Mouse (Mus musculus) layer of hippocampus, adult 2 months (tissue): ENCODE results near the gene Adcy4. TPM values are rescaled to one million over a fixed set of nuclear protein-coding genes. Genes with fewer than 3 reads are reported as not detected.

ENCODE experiments used
- DNase-seq, 2 experiments: peaks; one replicate each; pipeline ENCODE4 v3.0.0; 2022; ENCODE audit warnings: low spot score in 2 of 2
- H3K27ac ChIP-seq: fragments of 200-600 bp; 2 replicates; pipeline ENCODE4 v1.8.1; 2022
- H3K4me3 ChIP-seq: fragments of 200-600 bp; 2 replicates; pipeline ENCODE4 v1.8.1; 2022; ENCODE audit warnings: mild to moderate bottlenecking
- CTCF ChIP-seq: fragments of 200-600 bp; conservative IDR thresholded peaks from 2 replicates; pipeline ENCODE4 v1.8.1; 2022; ENCODE audit warnings: antibody characterized with exemption, mild to moderate bottlenecking, moderate library complexity
- long read RNA-seq, 2 experiments: library from polyadenylated mRNA; stranded (forward); transcript quantifications; one replicate each; pipeline ENCODE4 v2.0.0; 2021; ENCODE audit warnings: borderline mapping rate in 2 of 2
- total RNA-seq, 2 experiments: library from RNA; stranded (reverse); gene quantifications; 2 replicates each; pipeline ENCODE4 v1.2.3; 2021

Adcy4 gene
- 1 to 10 TPM; 4.4 to 5.6 TPM for total RNA-seq
- long read RNA-seq, experiment 1, partial matches to known transcripts, result 0 of 3 reads
- long read RNA-seq, experiment 1, other reads (novel, unspliced or antisense), result 3 of 3 reads
- long read RNA-seq, experiment 2, partial matches to known transcripts, result 0 of 3 reads
- long read RNA-seq, experiment 2, other reads (novel, unspliced or antisense), result 3 of 3 reads

- Histone ChIP-seq H3K4me3 (peak within 1 kb of the TSS; percentile 49), H3K27ac (peak within 1 kb of the TSS; percentile 68)
- DNase-seq, result no peak
- no peak for TF ChIP-seq CTCF
These were observed at the start of gene Adcy4 for GRCm38 (mm10) chr14:55783958-55784235. Gene Adcy4 (minus strand): TSS chr14:55784095.

GRCm38 (mm10) chr14:55833126-55833525, 49.2 kb upstream of the Adcy4 start:
- DNase-seq, result no peak
- no peak overlapping the region for H3K27ac ChIP-seq
- no peak for TF ChIP-seq CTCF
- no peak overlapping the region for H3K4me3 ChIP-seq

GRCm38 (mm10) chr14:55830331-55830730, 46.4 kb upstream of the Adcy4 start:
- no peak for TF ChIP-seq CTCF
- no peak overlapping the region for H3K4me3 ChIP-seq

GRCm38 (mm10) chr14:55829854-55830253, 46.0 kb upstream of the Adcy4 start:
- no peak overlapping the region for H3K4me3 ChIP-seq
- no peak overlapping the region for H3K27ac ChIP-seq
- DNase-seq, result no peak
- no peak for TF ChIP-seq CTCF

More at GRCm38 (mm10) chr14:55830331-55830730, 46.4 kb upstream of the Adcy4 start:
- DNase-seq, result no peak
- no peak overlapping the region for H3K27ac ChIP-seq

DNA sequence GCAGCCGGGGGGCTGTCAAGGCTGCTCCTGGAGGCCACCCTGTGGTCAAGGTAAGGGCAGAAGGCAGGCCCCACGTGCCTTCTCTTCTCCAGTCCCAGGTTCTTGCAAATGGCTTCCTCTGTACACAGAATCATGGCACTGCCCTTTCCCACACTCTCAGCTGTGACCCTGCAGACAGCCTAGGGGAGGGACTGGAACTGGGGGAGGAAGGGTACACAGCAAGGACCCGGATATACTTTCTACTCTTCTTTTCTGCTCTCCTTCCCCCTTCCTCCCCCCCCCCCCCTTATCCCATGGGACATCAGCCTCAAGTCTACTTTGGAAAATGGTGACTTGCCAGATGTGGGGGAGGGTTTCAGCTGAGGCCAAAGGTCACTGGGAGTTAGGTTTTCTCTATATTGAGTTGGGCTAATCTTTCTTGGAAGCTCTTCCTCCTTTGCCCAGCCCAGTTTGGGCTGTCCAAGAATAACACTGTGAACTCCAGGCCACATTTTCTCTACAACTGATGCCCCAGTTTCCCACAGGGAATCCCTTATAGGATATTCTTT, 44.9 kb upstream of the Adcy4 start:
- Histone ChIP-seq H3K4me3 (no peak overlapping the region), H3K27ac (no peak overlapping the region)
- TF ChIP-seq CTCF, result no peak
- no peak for DNase-seq

DNA sequence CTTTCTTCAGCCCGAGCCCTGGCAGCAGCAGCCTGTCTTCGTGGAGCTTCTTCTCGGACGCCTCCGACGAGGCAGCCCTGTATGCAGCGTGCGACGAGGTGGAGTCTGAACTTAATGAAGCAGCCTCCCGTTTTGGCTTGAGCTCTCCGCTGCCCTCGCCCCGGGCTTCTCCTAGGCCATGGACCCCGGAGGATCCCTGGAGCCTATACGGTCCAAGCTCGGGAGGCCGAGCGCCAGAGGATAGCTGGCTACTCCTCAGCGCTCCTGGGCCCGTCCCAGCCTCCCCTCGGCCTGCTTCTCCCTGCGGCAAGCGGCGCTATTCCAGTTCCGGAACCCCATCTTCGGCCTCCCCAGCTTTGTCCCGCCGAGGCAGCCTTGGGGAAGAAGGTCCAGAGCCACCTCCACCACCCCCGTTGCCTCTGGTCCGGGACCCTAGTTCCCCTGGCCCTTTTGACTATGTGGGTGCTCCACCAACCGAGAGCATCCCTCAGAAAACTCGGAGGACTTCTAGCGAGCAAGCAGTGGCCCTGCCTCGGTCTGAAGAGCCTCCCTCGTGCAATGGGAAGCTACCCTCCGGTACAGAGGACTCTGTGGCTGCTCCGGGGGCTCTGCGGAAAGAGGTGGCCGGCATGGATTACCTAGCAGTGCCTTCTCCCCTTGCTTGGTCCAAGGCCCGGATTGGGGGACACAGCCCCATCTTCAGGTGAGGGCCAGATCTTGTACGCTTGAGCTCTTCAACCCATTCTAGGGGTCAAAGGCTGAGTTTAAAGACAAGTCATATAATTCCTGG, 42.9 kb upstream of the Adcy4 start:
- H3K27ac ChIP-seq, result no peak overlapping the region
- DNase-seq, result no peak
- no peak for TF ChIP-seq CTCF
- peak overlapping the region; percentile 22; the same call in 1 of the 2 replicates for H3K4me3 ChIP-seq

DNA sequence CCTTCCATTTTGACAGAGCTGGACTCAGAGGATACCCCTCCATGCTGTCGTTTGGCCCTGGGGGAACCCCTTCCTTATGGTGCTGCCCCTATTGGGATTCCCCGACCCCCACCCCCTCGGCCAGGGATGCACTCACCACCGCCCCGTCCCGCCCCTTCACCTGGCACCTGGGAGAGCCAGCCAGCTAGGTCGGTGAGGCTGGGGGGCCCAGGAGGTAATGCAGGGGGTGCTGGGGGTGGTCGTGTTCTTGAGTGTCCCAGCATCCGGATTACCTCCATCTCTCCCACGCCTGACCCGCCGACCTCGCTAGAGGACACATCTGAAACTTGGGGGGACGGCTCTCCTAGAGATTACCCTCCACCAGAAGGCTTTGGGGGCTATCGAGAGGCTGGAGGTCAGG, 42.2 kb upstream of the Adcy4 start:
- no peak for TF ChIP-seq CTCF
- Histone ChIP-seq H3K27ac (no peak overlapping the region), H3K4me3 (peak overlapping the region; percentile 55; the same call in 1 of the 2 replicates)
- DNase-seq, result no peak

DNA sequence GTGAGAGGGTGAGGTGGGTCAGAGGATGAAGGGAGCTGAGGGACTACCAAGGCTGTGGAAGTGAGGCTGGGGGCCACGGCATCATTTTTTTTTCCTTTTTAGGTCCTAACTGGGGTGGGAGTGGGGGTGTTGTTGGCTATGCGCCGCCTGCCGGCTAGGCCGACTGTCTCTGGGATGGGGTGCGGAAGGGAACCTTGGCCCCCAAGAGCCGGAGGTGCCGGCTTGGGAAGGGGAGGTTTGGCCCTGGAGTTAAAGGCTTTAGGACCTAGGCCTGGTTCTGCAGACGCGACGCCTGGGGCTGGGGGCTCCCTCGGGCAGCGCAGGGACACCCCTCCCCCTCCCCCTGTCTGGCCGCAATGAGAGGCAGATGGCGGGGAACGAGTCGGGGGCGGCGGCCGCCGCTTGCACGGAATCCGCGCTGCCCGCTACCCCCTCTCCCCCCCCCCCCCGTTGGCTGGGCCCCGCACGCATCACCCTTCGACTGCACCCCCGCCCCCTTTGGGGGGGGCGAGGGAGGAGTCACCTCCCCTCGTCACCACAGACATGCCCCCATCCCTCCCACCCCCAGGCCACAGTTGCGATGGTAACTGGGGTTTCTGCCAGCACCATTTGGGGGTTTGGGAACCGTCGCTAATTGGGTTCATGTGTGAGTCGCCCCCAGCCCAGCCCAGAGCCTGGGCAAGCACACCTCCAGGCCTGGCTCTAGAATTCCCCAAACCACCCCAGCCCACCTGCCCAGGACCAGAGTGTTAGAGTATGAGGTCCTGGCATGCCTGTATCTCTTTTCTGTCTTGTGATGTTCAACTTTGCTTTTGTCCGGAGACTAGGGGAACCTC, 41.5 kb upstream of the Adcy4 start:
- TF ChIP-seq CTCF, result peak; percentile 38
- DNase-seq, result no peak
- Histone ChIP-seq H3K27ac (peak overlapping the region; percentile 55; the same call in 1 of the 2 replicates), H3K4me3 (peak overlapping the region; percentile 55)

DNA sequence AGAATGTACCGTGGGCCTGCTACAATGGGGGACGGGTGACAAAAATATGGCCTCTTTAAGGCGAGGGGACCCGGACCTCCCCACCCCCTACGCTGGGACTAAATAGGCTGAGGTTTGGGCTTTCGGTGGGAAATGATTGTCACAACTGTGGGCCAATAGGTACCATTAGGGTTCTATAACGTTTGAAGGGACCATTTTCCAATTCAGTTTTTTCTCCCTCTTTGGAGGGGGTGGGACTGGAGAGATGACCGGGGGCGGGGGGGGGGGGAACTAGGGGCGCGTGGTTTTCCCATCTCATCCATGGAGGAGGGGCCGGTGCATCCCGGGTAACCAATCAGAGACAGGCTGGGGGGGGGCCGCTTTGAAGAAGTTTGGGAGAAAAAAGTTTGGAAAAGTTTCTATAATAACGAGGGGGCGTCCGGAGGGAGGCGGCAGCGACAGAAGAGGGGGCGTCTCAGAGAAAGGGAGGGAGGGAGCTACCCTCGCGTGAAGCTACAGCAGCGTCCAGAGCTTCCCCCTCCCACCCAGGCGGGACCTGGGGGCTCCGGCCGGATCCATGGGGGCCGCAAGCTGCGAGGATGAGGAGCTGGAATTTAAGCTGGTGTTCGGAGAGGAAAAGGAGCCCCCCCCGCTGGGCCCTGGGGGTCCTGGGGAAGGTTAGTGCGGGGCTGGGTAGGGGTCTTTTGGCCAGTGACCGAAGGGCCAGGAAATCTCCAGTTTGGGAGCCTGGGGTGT, 40.8 kb upstream of the Adcy4 start:
- Histone ChIP-seq H3K27ac (peak overlapping the region; percentile 76; the same call in 1 of the 2 replicates), H3K4me3 (peak overlapping the region; percentile 55)
- TF ChIP-seq CTCF, result no peak
- DNase-seq, result no peak

GRCm38 (mm10) chr14:55824001-55824480, 40.1 kb upstream of the Adcy4 start:
- no peak for TF ChIP-seq CTCF
- DNase-seq, result no peak
- H3K4me3 ChIP-seq, result peak overlapping the region; percentile 55
- peak overlapping the region; percentile 76 for H3K27ac ChIP-seq

DNA sequence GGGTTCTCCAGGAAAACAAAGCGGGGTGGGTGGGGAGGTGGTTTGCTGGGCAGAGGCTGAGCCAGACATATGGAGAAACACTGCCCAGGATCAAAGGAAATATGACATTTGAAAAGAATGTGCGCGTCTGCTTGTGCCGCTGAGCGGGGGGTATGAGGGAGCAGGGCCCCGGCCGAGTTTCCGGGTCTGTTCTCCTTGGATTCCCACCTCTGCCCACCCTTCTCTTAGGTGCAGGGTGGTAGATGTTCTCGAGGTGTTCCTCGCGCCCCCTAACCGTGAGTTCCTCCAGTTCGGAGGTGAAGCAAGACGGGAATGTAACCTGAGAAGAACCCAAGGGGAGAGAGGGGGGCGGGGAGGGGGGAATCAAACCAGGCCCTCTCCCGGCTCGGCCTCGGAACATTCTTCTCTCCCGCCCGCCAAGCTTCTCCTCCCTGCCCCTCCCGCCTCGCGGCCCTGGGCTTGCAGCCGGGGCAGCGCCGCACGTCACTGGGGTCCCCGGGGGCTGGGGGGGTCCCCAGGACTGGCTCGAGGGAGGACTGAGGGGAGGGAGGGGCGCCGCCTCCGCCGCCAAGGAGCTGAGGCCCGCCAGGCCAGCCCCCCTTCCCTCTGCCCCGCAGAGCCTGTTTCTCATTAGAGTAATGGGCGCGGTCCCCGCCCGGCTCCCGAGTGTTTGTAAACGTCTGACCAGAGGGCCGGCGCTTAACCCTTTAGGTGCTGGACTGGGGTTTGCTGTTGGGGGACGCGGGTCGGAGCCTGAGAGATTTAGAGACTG, 39.3 kb upstream of the Adcy4 start, which contains the start of gene Nfatc4:
Gene Nfatc4 (plus strand): TSS at position 154 of the 772 bp plus-strand sequence.
- H3K4me3 ChIP-seq, result peak within 1 kb of the TSS; percentile 55
- H3K27ac ChIP-seq, result peak within 1 kb of the TSS; percentile 76
- TF ChIP-seq CTCF, result no peak
- no peak for DNase-seq
